Mouse (Mus musculus) G1E (cell line): ENCODE data around the gene Atp1a1.

Experiments used
- CTCF ChIP-seq: IDR thresholded peaks from 2 replicates; pipeline ENCODE4 v1.5.1; 2012; ENCODE audit warnings: low read depth, low read length, inconsistent platforms, mixed read lengths
- GATA2 ChIP-seq: IDR thresholded peaks from 2 replicates; pipeline ENCODE4 v1.6.1; 2012; ENCODE audit warnings: low read depth, low read length, inconsistent platforms, borderline replicate concordance

DNA sequence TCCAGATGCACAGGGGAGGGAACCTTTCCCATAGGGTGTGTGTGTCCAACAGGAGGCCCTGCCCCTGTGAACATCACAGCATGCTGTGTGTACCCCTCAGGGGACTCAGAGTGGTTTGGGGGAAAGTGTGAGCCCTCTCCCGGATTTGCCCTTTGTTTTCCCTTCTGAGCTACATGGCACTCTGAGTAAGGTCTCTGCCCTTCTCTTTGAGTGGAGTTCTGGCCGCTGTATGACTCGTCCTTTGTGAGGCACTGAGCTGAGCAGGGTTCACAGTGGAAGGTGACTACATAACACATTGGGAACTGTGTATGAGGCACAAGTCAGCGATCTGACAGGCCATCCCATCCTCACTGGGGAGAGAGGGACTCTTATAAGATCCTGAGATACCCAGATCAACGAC, 31.5 kb downstream of the Atp1a1 start:
- no peak for TF ChIP-seq GATA2
- no peak for TF ChIP-seq CTCF
